Mouse (Mus musculus): ENCODE results near the gene Ces4a. TPM values are rescaled to one million over a fixed set of nuclear protein-coding genes. Genes with fewer than 3 reads are reported as not detected.

Ces4a gene
- polyA plus RNA-seq, 1 experiment = not detected

- Histone ChIP-seq H3K9ac (ENCODE audit: low read depth, poor library complexity, severe bottlenecking) (no peak overlapping the region), H3K36me3 (ENCODE audit: control insufficient read depth, insufficient read depth, low read length, poor library complexity, severe bottlenecking) (no peaks in the 10 kb centered on the region), H3K27me3 (ENCODE audit: control insufficient read depth, insufficient read depth, low read length, poor library complexity, severe bottlenecking) (no peaks in the 10 kb centered on the region), H3K4me3 (ENCODE audit: low read depth, low read length) (no peak overlapping the region), H3K9me3 (replicated peaks; ENCODE audit: control insufficient read depth, insufficient read depth, low read length, poor library complexity, severe bottlenecking) (no peaks in the 10 kb centered on the region), H3K27ac (ENCODE audit: insufficient read depth, low read length) (no peak overlapping the region), H3K4me1 (ENCODE audit: control insufficient read depth, insufficient read depth, low read length) (no peaks in the 10 kb centered on the region)
- no peak for TF ChIP-seq POLR2A (IDR thresholded peaks at IDR 0.05; ENCODE audit: insufficient read depth, low read length)
- TF ChIP-seq EP300 (IDR thresholded peaks at IDR 0.05; ENCODE audit: insufficient read depth, low read depth, low read length) = no peak
- TF ChIP-seq CTCF (IDR thresholded peaks at IDR 0.05; ENCODE audit: low read depth, low read length) = no peak
These were observed 33.6 kb downstream of the Ces4a start for GRCm38 (mm10) chr8:105165191-105165590.

DNA sequence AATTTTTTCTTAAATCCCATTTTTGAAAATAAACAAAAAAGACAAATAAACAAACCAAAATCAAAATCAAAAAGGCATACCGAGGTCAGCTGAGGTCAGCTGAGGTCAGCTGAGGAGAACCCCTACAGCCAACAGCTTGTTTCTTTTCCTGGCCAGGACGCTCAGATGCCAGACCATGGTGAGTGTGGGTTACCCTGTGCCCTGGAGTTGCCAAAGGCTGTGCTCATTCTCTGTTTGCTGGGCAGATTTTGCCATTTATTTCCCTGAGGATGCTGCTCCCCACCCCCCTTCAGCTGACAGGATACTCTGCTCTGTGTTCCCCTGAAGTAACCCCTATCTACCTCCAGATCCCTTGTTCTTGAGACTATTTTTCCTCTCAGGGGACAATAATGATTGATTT is 35.5 kb downstream of the Ces4a start:
- Histone ChIP-seq H3K36me3 (ENCODE audit: control insufficient read depth, insufficient read depth, low read length, poor library complexity, severe bottlenecking) (no peaks in the 10 kb centered on the region), H3K4me1 (ENCODE audit: control insufficient read depth, insufficient read depth, low read length) (no peaks in the 10 kb centered on the region)
- no peak for TF ChIP-seq EP300 (IDR thresholded peaks at IDR 0.05; ENCODE audit: insufficient read depth, low read depth, low read length)
- no peak for TF ChIP-seq POLR2A (IDR thresholded peaks at IDR 0.05; ENCODE audit: insufficient read depth, low read length)
- TF ChIP-seq CTCF (IDR thresholded peaks at IDR 0.05; ENCODE audit: low read depth, low read length) = no peak

DNA sequence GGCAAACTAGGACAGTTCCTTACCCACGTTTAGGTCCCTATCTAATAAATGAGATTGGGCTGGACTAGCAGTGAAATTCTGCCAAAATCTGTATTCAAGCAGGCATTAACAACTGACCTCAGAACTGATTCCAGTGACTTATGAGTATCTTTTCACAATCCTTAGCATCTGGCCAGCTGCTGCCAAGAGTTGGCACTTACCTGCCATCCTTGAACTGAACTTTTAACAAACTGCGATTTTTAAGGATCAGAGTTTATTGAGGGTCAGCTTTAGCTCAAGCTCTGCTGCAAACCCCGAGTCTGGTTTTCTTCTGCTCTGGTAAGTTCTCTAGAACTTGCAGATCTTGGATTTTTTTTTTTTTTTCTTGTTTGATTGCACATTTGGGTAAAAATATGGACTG is 38.0 kb downstream of the Ces4a start:
- no peak for TF ChIP-seq POLR2A (IDR thresholded peaks at IDR 0.05; ENCODE audit: insufficient read depth, low read length)
- TF ChIP-seq CTCF (IDR thresholded peaks at IDR 0.05; ENCODE audit: low read depth, low read length) = no peak
- no peak for TF ChIP-seq EP300 (IDR thresholded peaks at IDR 0.05; ENCODE audit: insufficient read depth, low read depth, low read length)
- H3K9ac ChIP-seq (ENCODE audit: low read depth, poor library complexity, severe bottlenecking) = peak overlapping the region; percentile 100; the same call in 1 of the 2 replicates
- H3K36me3 ChIP-seq (ENCODE audit: control insufficient read depth, insufficient read depth, low read length, poor library complexity, severe bottlenecking) = 0 out of 2 replicates have a peak, but pooled peaks cover 4% of the 10 kb centered on the region
- H3K27me3 ChIP-seq (ENCODE audit: control insufficient read depth, insufficient read depth, low read length, poor library complexity, severe bottlenecking) = no peaks in the 10 kb centered on the region
- H3K4me3 ChIP-seq (ENCODE audit: low read depth, low read length) = no peak overlapping the region
- H3K4me1 ChIP-seq (ENCODE audit: control insufficient read depth, insufficient read depth, low read length) = no peaks in the 10 kb centered on the region
- H3K9me3 ChIP-seq (replicated peaks; ENCODE audit: control insufficient read depth, insufficient read depth, low read length, poor library complexity, severe bottlenecking) = no peaks in the 10 kb centered on the region
- no peak overlapping the region for H3K27ac ChIP-seq (ENCODE audit: insufficient read depth, low read length)

More for the DNA sequence above, 35.5 kb downstream of the Ces4a start:
- Histone ChIP-seq H3K4me3 (ENCODE audit: low read depth, low read length) (no peak overlapping the region), H3K9ac (ENCODE audit: low read depth, poor library complexity, severe bottlenecking) (no peak overlapping the region), H3K27ac (ENCODE audit: insufficient read depth, low read length) (no peak overlapping the region), H3K27me3 (ENCODE audit: control insufficient read depth, insufficient read depth, low read length, poor library complexity, severe bottlenecking) (no peaks in the 10 kb centered on the region), H3K9me3 (replicated peaks; ENCODE audit: control insufficient read depth, insufficient read depth, low read length, poor library complexity, severe bottlenecking) (no peaks in the 10 kb centered on the region)

- Histone ChIP-seq H3K4me3 (ENCODE audit: low read depth, low read length) (peak overlapping the region; percentile 96), H3K9ac (ENCODE audit: low read depth, poor library complexity, severe bottlenecking) (peak overlapping the region; percentile 100), H3K9me3 (replicated peaks; ENCODE audit: control insufficient read depth, insufficient read depth, low read length, poor library complexity, severe bottlenecking) (no peaks in the 10 kb centered on the region), H3K36me3 (ENCODE audit: control insufficient read depth, insufficient read depth, low read length, poor library complexity, severe bottlenecking) (0 out of 2 replicates have a peak, but pooled peaks cover 7% of the 10 kb centered on the region), H3K27me3 (ENCODE audit: control insufficient read depth, insufficient read depth, low read length, poor library complexity, severe bottlenecking) (no peaks in the 10 kb centered on the region), H3K4me1 (ENCODE audit: control insufficient read depth, insufficient read depth, low read length) (no peaks in the 10 kb centered on the region), H3K27ac (ENCODE audit: insufficient read depth, low read length) (peak overlapping the region; percentile 77)
- TF ChIP-seq EP300 (IDR thresholded peaks at IDR 0.05; ENCODE audit: insufficient read depth, low read depth, low read length) (no peak), POLR2A (IDR thresholded peaks at IDR 0.05; ENCODE audit: insufficient read depth, low read length) (no peak), CTCF (IDR thresholded peaks at IDR 0.05; ENCODE audit: low read depth, low read length) (no peak)
These were observed 38.4 kb downstream of the Ces4a start for GRCm38 (mm10) chr8:105170041-105170380.

DNA sequence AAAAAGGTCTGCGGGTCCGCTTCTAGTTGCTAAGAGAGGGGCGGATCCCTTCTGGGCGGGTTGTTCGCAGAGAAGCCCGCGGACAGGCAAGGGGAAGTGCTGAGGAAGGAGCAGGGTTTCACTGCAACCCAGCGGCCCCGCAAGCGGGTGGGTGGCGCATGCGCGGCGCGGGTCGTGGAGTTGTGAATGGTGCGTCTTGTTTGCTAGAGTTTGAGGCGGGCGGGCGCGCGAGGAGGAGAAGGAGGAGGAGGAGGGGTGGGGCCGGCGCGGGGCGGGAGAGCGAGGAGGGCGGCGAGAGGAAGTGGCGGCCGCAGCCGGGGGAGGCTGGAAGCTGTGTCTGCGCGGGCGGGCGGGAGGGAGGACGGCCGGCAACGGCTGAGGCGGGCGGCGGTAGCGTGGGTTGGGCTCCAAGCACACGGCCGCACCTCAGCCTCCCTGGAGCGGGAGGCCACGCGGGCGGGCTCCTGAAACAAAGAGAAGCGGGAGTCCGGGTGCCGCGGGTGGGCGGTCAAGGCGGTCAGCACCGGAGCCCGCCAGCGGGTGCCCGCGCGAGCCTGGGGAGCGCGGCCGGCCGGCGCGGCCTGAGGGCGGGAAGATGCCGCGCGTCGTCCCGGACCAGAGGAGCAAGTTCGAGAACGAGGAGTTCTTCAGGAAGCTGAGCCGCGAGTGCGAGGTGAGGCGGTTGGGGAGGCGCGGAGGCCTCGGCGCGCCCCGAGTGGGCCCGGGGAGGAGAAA is 38.9 kb downstream of the Ces4a start, which contains the start of gene Cbfb:
Gene Cbfb, plus strand, starts transcription at position 294 of the 735 bp plus-strand sequence.
- Histone ChIP-seq H3K9ac (ENCODE audit: low read depth, poor library complexity, severe bottlenecking) (peak within 1 kb of the TSS; percentile 100), H3K4me1 (ENCODE audit: control insufficient read depth, insufficient read depth, low read length) (no peaks in the 10 kb centered on the region), H3K36me3 (ENCODE audit: control insufficient read depth, insufficient read depth, low read length, poor library complexity, severe bottlenecking) (0 out of 2 replicates have a peak, but pooled peaks cover 8% of the 10 kb centered on the region), H3K27ac (ENCODE audit: insufficient read depth, low read length) (peak within 1 kb of the TSS; percentile 84), H3K27me3 (ENCODE audit: control insufficient read depth, insufficient read depth, low read length, poor library complexity, severe bottlenecking) (no peaks in the 10 kb centered on the region), H3K4me3 (ENCODE audit: low read depth, low read length) (peak within 1 kb of the TSS; percentile 96), H3K9me3 (replicated peaks; ENCODE audit: control insufficient read depth, insufficient read depth, low read length, poor library complexity, severe bottlenecking) (no peaks in the 10 kb centered on the region)
- no peak for TF ChIP-seq CTCF (IDR thresholded peaks at IDR 0.05; ENCODE audit: low read depth, low read length)
- peak; percentile 12 for TF ChIP-seq POLR2A (IDR thresholded peaks at IDR 0.05; ENCODE audit: insufficient read depth, low read length)

Data from ES-Bruce4 (cell line).